Mouse (Mus musculus): ENCODE measurements around the gene St6gal1. TPM values are rescaled to one million over a fixed set of nuclear protein-coding genes. Genes with fewer than 3 reads are reported as not detected.

Gene St6gal1
- polyA plus RNA-seq, 1 experiment: 4.2 TPM

DNA sequence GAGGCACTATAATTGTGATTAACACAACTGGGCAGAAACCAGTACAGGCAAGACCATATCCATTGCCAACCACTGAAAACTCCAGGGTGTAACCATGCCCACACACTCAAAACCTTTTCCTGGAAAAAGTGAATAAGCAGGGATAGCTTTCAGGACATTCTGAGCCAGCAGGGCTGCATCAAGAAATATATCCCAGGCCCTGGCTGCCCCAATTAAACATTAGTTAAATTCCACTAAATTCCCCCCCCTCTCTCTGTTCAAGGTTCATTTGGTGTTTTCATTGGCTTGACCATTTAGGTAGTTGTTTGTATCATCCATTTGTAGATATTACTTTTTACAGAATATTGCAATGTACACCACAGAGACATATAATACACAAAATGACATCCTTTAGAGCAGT, 28.2 kb upstream of the St6gal1 start:
- no peaks in the 10 kb centered on the region for H3K4me1 ChIP-seq (ENCODE audit: control insufficient read depth, insufficient read depth, low read length)
- H3K4me3 ChIP-seq (ENCODE audit: control insufficient read depth, low read depth, low read length): no peak overlapping the region
- no peak overlapping the region for H3K27ac ChIP-seq (ENCODE audit: control insufficient read depth, insufficient read depth, low read depth, low read length)
- no peaks in the 10 kb centered on the region for H3K36me3 ChIP-seq (ENCODE audit: control insufficient read depth, insufficient read depth, low read length)
- TF ChIP-seq CTCF (IDR thresholded peaks at IDR 0.05; ENCODE audit: control insufficient read depth, insufficient read depth, insufficient replicate concordance, low read depth, low read length) (no peak), POLR2A (IDR thresholded peaks at IDR 0.05; ENCODE audit: control insufficient read depth, low read depth, low read length) (no peak)
- no peaks in the 10 kb centered on the region for H3K27me3 ChIP-seq (ENCODE audit: control insufficient read depth, insufficient read depth, low read length)

DNA sequence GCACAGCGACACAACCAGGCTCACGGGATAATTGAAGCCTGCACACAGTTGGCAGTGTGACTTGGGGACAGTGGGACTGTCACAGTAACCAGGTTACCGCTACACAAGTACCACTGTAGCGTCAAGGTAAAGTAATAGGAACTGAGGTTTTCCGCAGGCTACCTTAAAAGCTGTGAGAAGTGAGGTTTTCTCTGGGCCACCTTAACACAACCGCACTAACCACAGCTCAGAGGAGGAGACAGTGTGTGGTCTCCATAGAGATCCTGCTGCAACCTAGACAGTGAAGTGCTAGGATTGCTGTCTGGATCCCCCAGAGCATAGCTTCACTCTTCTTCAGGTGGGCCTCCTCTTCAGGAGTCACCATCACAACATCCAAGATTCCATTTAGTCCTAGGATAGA, 27.7 kb upstream of the St6gal1 start:
- TF ChIP-seq CTCF (IDR thresholded peaks at IDR 0.05; ENCODE audit: control insufficient read depth, insufficient read depth, insufficient replicate concordance, low read depth, low read length): no peak
- TF ChIP-seq POLR2A (IDR thresholded peaks at IDR 0.05; ENCODE audit: control insufficient read depth, low read depth, low read length): no peak
- Histone ChIP-seq H3K4me3 (ENCODE audit: control insufficient read depth, low read depth, low read length) (no peak overlapping the region), H3K27me3 (ENCODE audit: control insufficient read depth, insufficient read depth, low read length) (no peaks in the 10 kb centered on the region), H3K27ac (ENCODE audit: control insufficient read depth, insufficient read depth, low read depth, low read length) (no peak overlapping the region), H3K4me1 (ENCODE audit: control insufficient read depth, insufficient read depth, low read length) (no peaks in the 10 kb centered on the region), H3K36me3 (ENCODE audit: control insufficient read depth, insufficient read depth, low read length) (no peaks in the 10 kb centered on the region)

GRCm38 (mm10) chr16:23201498-23201897, 23.0 kb upstream of the St6gal1 start:
- H3K4me1 ChIP-seq (ENCODE audit: control insufficient read depth, insufficient read depth, low read length): no peaks in the 10 kb centered on the region
- no peaks in the 10 kb centered on the region for H3K27me3 ChIP-seq (ENCODE audit: control insufficient read depth, insufficient read depth, low read length)
- H3K4me3 ChIP-seq (ENCODE audit: control insufficient read depth, low read depth, low read length): no peak overlapping the region
- H3K27ac ChIP-seq (ENCODE audit: control insufficient read depth, insufficient read depth, low read depth, low read length): no peak overlapping the region
- TF ChIP-seq CTCF (IDR thresholded peaks at IDR 0.05; ENCODE audit: control insufficient read depth, insufficient read depth, insufficient replicate concordance, low read depth, low read length) (no peak), POLR2A (IDR thresholded peaks at IDR 0.05; ENCODE audit: control insufficient read depth, low read depth, low read length) (no peak)
- H3K36me3 ChIP-seq (ENCODE audit: control insufficient read depth, insufficient read depth, low read length): no peaks in the 10 kb centered on the region

DNA sequence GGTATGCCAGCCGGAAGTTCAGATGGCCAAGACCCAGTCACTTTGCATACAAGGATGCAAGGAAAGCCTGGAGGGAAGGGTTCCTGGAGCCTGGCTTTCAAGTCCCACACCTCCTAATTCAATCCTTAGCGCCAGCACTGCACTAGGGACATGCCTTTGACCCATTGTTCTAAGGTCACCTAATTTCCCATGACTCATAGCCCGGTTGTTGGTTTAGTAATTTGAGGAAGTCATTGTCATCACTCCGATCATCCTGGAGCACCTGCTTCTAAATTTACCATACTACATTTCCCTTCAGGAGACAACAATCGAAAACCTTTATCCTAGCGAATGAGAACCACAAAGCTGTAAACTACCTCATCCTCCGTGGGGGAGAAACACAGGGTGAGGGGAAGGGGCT, 10.2 kb upstream of the St6gal1 start:
- H3K27me3 ChIP-seq (ENCODE audit: control insufficient read depth, insufficient read depth, low read length): no peaks in the 10 kb centered on the region
- no peak for TF ChIP-seq CTCF (IDR thresholded peaks at IDR 0.05; ENCODE audit: control insufficient read depth, insufficient read depth, insufficient replicate concordance, low read depth, low read length)
- no peak for TF ChIP-seq POLR2A (IDR thresholded peaks at IDR 0.05; ENCODE audit: control insufficient read depth, low read depth, low read length)

GRCm38 (mm10) chr16:23215241-23215900, 9.2 kb upstream of the St6gal1 start:
- TF ChIP-seq POLR2A (IDR thresholded peaks at IDR 0.05; ENCODE audit: control insufficient read depth, low read depth, low read length) (no peak), CTCF (IDR thresholded peaks at IDR 0.05; ENCODE audit: control insufficient read depth, insufficient read depth, insufficient replicate concordance, low read depth, low read length) (no peak)

More for the DNA sequence above, 10.2 kb upstream of the St6gal1 start:
- Histone ChIP-seq H3K4me3 (ENCODE audit: control insufficient read depth, low read depth, low read length) (no peak overlapping the region), H3K36me3 (ENCODE audit: control insufficient read depth, insufficient read depth, low read length) (no peaks in the 10 kb centered on the region), H3K27ac (ENCODE audit: control insufficient read depth, insufficient read depth, low read depth, low read length) (no peak overlapping the region), H3K4me1 (ENCODE audit: control insufficient read depth, insufficient read depth, low read length) (no peaks in the 10 kb centered on the region)

DNA sequence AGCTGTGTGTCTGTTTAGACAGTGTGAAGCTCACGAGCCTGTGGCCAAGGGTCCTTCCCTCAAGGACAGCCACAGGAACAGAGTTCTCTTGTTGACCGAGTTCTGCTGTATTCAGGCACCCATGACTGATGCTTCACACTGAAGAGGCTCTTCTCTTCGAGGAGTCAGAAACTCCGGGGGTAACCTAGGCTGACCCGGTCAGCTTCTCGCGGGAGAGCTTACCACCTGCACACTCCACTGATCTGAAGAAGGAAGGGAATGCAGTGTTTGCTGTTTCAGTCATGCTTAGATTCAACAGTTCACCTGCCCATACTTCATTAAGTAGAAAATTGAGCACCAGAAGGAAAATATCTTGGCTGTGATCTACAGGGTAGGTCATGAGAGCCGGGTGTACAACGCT, 8.2 kb upstream of the St6gal1 start:
- H3K4me1 ChIP-seq (ENCODE audit: control insufficient read depth, insufficient read depth, low read length): no peaks in the 10 kb centered on the region
- TF ChIP-seq CTCF (IDR thresholded peaks at IDR 0.05; ENCODE audit: control insufficient read depth, insufficient read depth, insufficient replicate concordance, low read depth, low read length) (no peak), POLR2A (IDR thresholded peaks at IDR 0.05; ENCODE audit: control insufficient read depth, low read depth, low read length) (no peak)
- no peak overlapping the region for H3K4me3 ChIP-seq (ENCODE audit: control insufficient read depth, low read depth, low read length)
- H3K36me3 ChIP-seq (ENCODE audit: control insufficient read depth, insufficient read depth, low read length): no peaks in the 10 kb centered on the region
- H3K27me3 ChIP-seq (ENCODE audit: control insufficient read depth, insufficient read depth, low read length): no peaks in the 10 kb centered on the region
- H3K27ac ChIP-seq (ENCODE audit: control insufficient read depth, insufficient read depth, low read depth, low read length): no peak overlapping the region

More at GRCm38 (mm10) chr16:23215241-23215900, 9.2 kb upstream of the St6gal1 start:
- H3K27ac ChIP-seq (ENCODE audit: control insufficient read depth, insufficient read depth, low read depth, low read length): no peak overlapping the region
- no peaks in the 10 kb centered on the region for H3K27me3 ChIP-seq (ENCODE audit: control insufficient read depth, insufficient read depth, low read length)
- no peak overlapping the region for H3K4me3 ChIP-seq (ENCODE audit: control insufficient read depth, low read depth, low read length)
- H3K4me1 ChIP-seq (ENCODE audit: control insufficient read depth, insufficient read depth, low read length): no peaks in the 10 kb centered on the region
- H3K36me3 ChIP-seq (ENCODE audit: control insufficient read depth, insufficient read depth, low read length): no peaks in the 10 kb centered on the region

GRCm38 (mm10) chr16:23218313-23218712, 6.2 kb upstream of the St6gal1 start:
- no peaks in the 10 kb centered on the region for H3K4me1 ChIP-seq (ENCODE audit: control insufficient read depth, insufficient read depth, low read length)
- H3K36me3 ChIP-seq (ENCODE audit: control insufficient read depth, insufficient read depth, low read length): no peaks in the 10 kb centered on the region
- TF ChIP-seq CTCF (IDR thresholded peaks at IDR 0.05; ENCODE audit: control insufficient read depth, insufficient read depth, insufficient replicate concordance, low read depth, low read length) (no peak), POLR2A (IDR thresholded peaks at IDR 0.05; ENCODE audit: control insufficient read depth, low read depth, low read length) (no peak)
- H3K27ac ChIP-seq (ENCODE audit: control insufficient read depth, insufficient read depth, low read depth, low read length): no peak overlapping the region
- H3K4me3 ChIP-seq (ENCODE audit: control insufficient read depth, low read depth, low read length): no peak overlapping the region
- H3K27me3 ChIP-seq (ENCODE audit: control insufficient read depth, insufficient read depth, low read length): no peaks in the 10 kb centered on the region
